Mouse (Mus musculus): ENCODE data around the gene Cpne2. TPM values are rescaled to one million over a fixed set of nuclear protein-coding genes. Genes with fewer than 3 reads are reported as not detected.

Gene Cpne2
- total RNA-seq, 2 experiments from 2014 or later: 3.6 to 4.2 TPM

- intact Hi-C loops (cut with DNase I): loop anchor here (10.0 kb wide), 1 partner anchor 237 kb away; no protein-coding TSS in a partner anchor
- no peak for DNase-seq
Measured at GRCm38 (mm10) chr8:94571896-94572295, 39.1 kb downstream of the Cpne2 start.

DNA sequence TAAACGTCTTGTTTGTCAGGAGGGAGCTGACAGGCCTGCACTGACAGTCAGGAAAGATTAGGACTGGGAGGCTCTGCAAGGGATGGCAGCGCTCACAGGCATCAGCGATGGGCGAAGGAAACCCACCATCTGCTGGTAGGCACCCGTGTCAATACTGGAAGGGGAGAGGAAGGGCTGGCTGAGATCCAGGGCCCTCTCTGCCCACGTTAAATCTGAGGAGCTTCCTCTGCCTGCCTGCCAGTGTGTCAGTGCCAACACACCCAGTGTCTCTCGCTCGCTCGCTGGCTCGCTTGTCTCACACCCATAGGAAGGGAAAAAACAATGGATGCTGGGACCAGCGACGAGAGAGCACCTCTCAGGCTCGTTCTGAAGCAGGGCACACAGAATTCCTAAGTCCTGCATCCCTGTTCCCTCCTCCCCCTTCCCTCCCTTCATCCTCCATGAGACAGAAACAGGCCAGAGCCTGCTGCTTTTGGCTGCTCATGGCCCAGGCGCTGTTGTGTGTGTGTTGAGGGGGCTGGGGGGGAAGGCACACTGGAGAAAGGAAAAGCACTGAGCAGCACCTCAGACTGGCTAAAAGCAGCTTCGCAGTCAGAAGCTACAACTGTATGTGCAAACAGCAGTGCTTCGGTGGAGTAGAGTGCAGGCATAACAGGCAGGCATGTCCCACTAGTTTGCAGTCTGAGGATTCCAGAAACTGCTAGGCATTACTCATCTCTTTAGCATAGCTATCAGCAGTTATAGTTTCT lies 41.5 kb downstream of the Cpne2 start:
- intact Hi-C loops (cut with DNase I): loop anchor here (10.0 kb wide), 1 partner anchor 240 kb away; no protein-coding TSS in a partner anchor
- no peak for DNase-seq

- intact Hi-C loops (cut with DNase I): loop anchor here (10.0 kb wide), 1 partner anchor 240 kb away; no protein-coding TSS in a partner anchor
- DNase-seq: no peak
Measured at GRCm38 (mm10) chr8:94575148-94575547, 42.4 kb downstream of the Cpne2 start.

GRCm38 (mm10) chr8:94581820-94582483 lies 49.2 kb downstream of the Cpne2 start:
- intact Hi-C loops (cut with DNase I): no loop called here
- no peak for DNase-seq

DNA sequence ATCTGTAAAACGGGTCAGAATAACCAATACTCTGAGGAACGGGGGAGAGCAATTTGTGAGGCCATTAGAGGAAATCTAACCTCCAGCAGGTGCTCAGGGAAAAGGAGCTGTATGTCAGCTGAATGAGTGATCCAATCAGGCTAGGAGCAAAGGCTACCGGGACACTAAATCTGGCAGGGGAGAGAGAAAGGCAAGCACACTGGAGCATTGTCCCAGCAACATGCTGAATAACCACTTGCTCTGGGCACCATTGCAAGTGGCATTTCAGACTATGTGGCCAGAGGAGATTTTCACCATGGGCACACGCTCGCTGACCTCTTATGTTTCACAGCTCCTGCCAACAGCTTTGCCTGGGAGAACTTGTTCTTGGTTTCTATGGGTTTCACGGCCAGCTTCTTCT lies 49.8 kb downstream of the Cpne2 start:
- intact Hi-C loops (cut with DNase I): no loop called here
- DNase-seq: no peak

DNA sequence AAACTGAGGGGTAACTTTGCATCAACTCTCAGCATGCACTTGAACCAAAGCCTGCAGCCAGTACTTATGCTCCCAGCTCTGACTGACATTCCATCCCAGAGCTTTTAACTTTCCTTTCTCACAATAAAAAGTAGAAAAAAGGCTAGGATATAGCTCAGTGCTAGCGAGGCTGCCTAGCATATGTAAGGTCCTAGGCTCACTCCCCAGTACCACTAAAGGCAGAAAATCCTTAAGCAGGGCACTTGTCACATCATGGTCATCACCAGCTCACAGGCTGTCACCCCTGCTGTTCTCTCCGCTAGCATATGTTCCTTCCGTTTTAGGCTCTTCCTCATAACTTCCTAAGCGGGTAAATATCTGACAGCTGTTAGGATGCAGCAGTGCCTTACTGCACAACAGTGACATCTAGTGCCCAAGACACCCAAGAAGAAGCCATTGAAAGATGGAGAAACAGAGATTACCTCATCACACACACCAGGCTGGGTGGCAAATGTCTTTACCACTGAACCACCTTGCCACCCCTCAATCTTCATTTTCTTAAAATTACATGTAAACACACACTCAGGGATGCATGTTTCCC lies 51.5 kb downstream of the Cpne2 start:
- peak; percentile 33 to 34 for DNase-seq
- intact Hi-C loops (cut with DNase I): loop anchor here (1.0 kb wide), 2 partner anchors 56 to 92 kb away; no protein-coding TSS in a partner anchor

DNA sequence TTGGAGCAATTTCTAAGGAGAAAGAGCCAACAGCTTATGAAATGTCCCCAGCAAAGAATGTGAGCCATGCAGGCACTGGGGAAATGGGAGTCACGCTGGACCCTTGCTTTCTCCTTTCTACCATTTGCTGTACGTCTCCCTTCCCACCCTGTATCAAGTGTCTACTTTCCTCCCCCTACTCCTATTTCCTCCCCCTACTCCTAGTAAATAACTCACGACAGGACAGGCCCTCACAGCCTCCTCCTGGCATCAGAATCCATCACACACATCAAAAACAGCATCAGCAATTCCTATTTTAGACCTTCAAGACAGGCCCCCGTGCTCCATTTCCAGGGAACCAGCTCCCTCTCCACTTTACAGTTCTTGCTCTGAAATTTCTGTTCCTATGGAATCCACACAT lies 58.9 kb downstream of the Cpne2 start:
- intact Hi-C loops (cut with DNase I): no loop called here
- DNase-seq: no peak

- DNase-seq: no peak
- intact Hi-C loops (cut with DNase I): loop anchor here (2.0 kb wide), 2 partner anchors 109 to 219 kb away; no protein-coding TSS in a partner anchor
Measured at GRCm38 (mm10) chr8:94594211-94594610, 61.4 kb downstream of the Cpne2 start.

DNA sequence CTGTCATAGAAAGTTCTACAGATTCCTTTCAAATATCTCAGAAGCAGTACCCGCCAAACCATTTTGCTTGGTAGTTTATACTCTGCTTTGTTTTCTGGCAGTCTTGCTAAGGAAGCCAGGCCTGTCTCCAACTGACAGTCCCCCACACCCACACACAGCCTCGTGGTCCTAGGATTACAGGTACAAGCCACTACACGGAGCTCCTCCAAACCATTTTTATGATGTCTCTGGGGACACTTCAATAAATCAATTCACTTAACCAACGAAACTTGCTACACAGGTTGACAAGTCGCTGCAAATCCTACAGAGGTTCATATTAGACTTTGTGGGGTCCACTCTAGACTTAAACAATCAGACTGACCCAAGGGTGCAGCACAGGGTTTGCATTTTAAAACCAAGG lies 67.7 kb downstream of the Cpne2 start:
- intact Hi-C loops (cut with DNase I): no loop called here
- no peak for DNase-seq

DNA sequence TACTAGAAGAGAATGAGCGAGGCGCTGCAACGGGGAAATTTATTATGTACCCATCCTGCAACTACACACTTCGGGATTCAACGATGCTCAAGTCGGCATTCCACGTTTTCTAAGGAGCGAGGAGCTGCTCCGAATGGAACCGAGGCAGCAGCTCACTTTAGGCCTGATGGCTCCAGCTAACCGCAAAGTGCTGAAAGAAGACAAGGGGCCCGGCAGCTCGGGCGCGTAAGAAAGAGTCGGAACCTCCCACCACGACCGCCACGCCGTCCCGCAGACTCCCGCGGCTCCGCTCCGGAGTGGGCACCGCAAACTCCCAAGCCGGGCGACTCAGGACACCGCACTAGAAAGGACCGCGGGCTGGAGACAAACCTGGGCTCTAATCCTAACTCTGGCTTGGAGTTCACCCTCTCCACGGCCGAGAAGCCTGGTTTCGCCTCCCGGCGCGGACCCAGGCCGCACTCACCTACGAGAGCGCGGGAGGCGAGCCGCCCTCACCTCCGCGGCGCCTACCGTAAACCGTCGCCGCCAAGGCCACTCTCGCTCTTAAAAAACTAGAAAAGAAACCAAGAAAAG lies 68.3 kb downstream of the Cpne2 start:
- intact Hi-C loops (cut with DNase I): no loop called here

GRCm38 (mm10) chr8:94601607-94602385 lies 69.0 kb downstream of the Cpne2 start, which contains the start of the genes Rspry1 and Fam192a:
Gene Rspry1 (plus strand): TSS chr8:94601937.
Gene Fam192a (minus strand): TSS chr8:94601997.
- peak; percentile 98 for DNase-seq
- intact Hi-C loops (cut with DNase I): no loop called here

More for the DNA sequence above, 68.3 kb downstream of the Cpne2 start:
- DNase-seq: peak in 1 of 2 experiments; percentile 27

DNA sequence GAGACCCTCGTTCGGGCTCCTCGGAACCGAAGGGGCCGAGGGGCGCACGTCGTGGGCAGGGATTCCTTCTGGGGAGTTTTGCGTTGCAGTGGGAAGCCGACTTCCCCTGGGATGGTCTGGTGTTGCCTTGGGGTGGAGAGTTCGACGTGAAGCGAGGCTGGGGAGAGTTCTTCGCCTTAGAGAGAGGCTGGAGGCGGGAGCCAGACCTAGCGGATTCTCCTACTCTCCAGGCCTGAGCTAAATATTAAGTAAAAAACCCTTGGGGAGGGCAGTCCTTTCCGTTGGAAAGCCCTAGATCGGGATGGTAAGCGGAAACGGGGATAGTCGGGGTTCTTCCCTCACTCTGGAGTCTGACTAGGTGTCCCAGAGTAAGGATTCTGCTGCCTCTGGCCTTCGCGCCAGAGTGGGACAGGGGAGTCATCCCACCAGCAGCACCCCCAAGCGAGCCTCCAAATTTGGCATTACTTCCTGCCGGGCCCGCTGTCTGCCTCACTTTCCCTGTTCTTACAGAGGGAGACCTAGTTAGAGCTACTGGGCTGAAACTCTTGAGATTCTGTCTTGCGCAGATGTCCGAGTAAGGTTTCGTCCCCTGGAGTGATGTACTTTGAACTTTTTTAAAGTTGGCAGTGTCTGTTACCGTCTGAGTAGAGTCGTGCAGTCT lies 69.8 kb downstream of the Cpne2 start:
- peak; percentile 7 to 28 for DNase-seq
- intact Hi-C loops (cut with DNase I): no loop called here

DNA sequence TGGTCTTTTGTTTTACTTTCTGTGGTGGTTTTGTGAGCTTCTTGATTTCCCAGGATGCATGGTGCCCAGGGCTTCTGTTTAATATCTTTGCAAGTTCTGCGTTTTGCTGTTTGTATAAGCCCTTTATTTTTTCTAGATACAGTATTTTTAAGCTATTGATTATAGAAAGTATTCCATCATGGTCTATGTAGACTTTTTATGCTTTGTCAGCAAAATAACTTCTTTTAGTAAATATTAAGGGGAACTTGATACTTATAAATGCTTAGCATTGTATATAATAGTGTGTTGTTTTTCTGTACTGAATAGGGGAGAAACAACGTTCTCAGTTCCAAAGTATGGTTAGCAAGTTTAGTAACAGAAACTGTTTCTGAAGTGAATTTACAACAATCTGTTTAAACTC lies 71.2 kb downstream of the Cpne2 start:
- intact Hi-C loops (cut with DNase I): no loop called here
- DNase-seq: no peak

- no peak for DNase-seq
- intact Hi-C loops (cut with DNase I): no loop called here
Measured at GRCm38 (mm10) chr8:94607064-94607463, 74.3 kb downstream of the Cpne2 start.

Small RNAs within 50 kb of the gene (microRNA-seq; reads per million reads assigned to microRNA genes)
- 0 reads per million in 2 experiments for gene Mir7072 (ENCODE audit: borderline number of aligned reads in 2 of 2)

Other genes with a start within 250 kb of the Cpne2 start
- under 1 TPM; 0.33 to 0.38 TPM for gene Slc12a3, start 203.8 kb upstream of the Cpne2 start, total RNA-seq (2021)
- 100 to 1,000 TPM; 281 to 377 TPM for gene Herpud1, start 146.6 kb upstream of the Cpne2 start, total RNA-seq (2021)
- gene Nlrc5, start 98.6 kb upstream of the Cpne2 start, total RNA-seq (2021): 1 to 10 TPM; 1.2 to 2.0 TPM
- gene Rspry1, start 68.9 kb downstream of the Cpne2 start, total RNA-seq (2021): 10 to 100 TPM; 12.4 to 12.7 TPM
- gene Fam192a, start 69.0 kb downstream of the Cpne2 start, total RNA-seq (2021): 10 to 100 TPM; 20.6 to 24.8 TPM
- gene Arl2bp, start 133.6 kb downstream of the Cpne2 start, total RNA-seq (2021): 10 to 100 TPM; 90.4 to 96.5 TPM
- under 1 TPM; 0.31 to 0.38 TPM for gene Pllp, start 163.3 kb downstream of the Cpne2 start, total RNA-seq (2021)
- gene Ccl22, start 212.6 kb downstream of the Cpne2 start, total RNA-seq (2021): not detected
- 1 to 10 TPM; 2.9 to 4.4 TPM for gene Cx3cl1, start 239.0 kb downstream of the Cpne2 start, total RNA-seq (2021)